Mouse (Mus musculus) lung, postnatal 36 days (tissue): Measurements from ENCODE around the gene Nedd4.
"Not testable (repeated sequence)": the region's sequence is repeated elsewhere in the genome, so short reads cannot be mapped to it uniquely, and the experiment has no call there.

Experiments
- DNase-seq: peaks from one replicate; pipeline ENCODE4 v3.0.0; 2022; ENCODE audit warnings: mixed read lengths

Gene Nedd4

GRCm38 (mm10) chr9:72653533-72653932, 8.6 kb upstream of the Nedd4 start:
- no peak for DNase-seq

GRCm38 (mm10) chr9:72654593-72655242, 7.4 kb upstream of the Nedd4 start:
- DNase-seq: peak; percentile 95

GRCm38 (mm10) chr9:72655602-72656001, 6.5 kb upstream of the Nedd4 start:
- no peak for DNase-seq

GRCm38 (mm10) chr9:72656491-72656890, 5.7 kb upstream of the Nedd4 start:
- no peak for DNase-seq

GRCm38 (mm10) chr9:72656940-72657339, 5.2 kb upstream of the Nedd4 start:
- peak; percentile 63 for DNase-seq

- no peak for DNase-seq
These were observed 4.5 kb upstream of the Nedd4 start for GRCm38 (mm10) chr9:72657694-72658093.

- DNase-seq: peak; percentile 73
These were observed 2.0 kb upstream of the Nedd4 start for GRCm38 (mm10) chr9:72660139-72660538.

GRCm38 (mm10) chr9:72660911-72661310, 1.2 kb upstream of the Nedd4 start:
- DNase-seq: no peak

GRCm38 (mm10) chr9:72661561-72661894, 618 bp upstream of the Nedd4 start:
- no peak for DNase-seq

GRCm38 (mm10) chr9:72662691-72663533, 766 bp downstream of the Nedd4 start:
- DNase-seq: peak; percentile 92

GRCm38 (mm10) chr9:72663534-72663918, 1.4 kb downstream of the Nedd4 start:
- DNase-seq: no peak

GRCm38 (mm10) chr9:72664409-72665351, 2.5 kb downstream of the Nedd4 start:
- no peak for DNase-seq

- DNase-seq: peak; percentile 46
These were observed 3.4 kb downstream of the Nedd4 start for GRCm38 (mm10) chr9:72665517-72665916.

- not testable (repeated sequence) for DNase-seq
These were observed 4.3 kb downstream of the Nedd4 start for GRCm38 (mm10) chr9:72666352-72667021.

GRCm38 (mm10) chr9:72667126-72667525, 5.0 kb downstream of the Nedd4 start:
- DNase-seq: no peak

GRCm38 (mm10) chr9:72669383-72669782, 7.2 kb downstream of the Nedd4 start:
- no peak for DNase-seq

- DNase-seq: peak; percentile 94
These were observed 10.2 kb downstream of the Nedd4 start for GRCm38 (mm10) chr9:72672361-72672760.

GRCm38 (mm10) chr9:72674957-72675744, 13.0 kb downstream of the Nedd4 start:
- DNase-seq: no peak

GRCm38 (mm10) chr9:72675745-72676200, 13.6 kb downstream of the Nedd4 start:
- no peak for DNase-seq

GRCm38 (mm10) chr9:72677659-72678058, 15.5 kb downstream of the Nedd4 start:
- no peak for DNase-seq

- no peak for DNase-seq
These were observed 16.6 kb downstream of the Nedd4 start for GRCm38 (mm10) chr9:72678771-72679170.
